Mouse (Mus musculus): ENCODE measurements at regions not wholly inside any gene's neighbourhood (a gene's known extent, or its start where the extent isn't known, plus 50 kb on each side); places are given as distances from the start of the nearest gene placed in this dataset.
A peak's percentile ranks its signal among the peaks of the same experiment; 100 is the strongest.

DNA sequence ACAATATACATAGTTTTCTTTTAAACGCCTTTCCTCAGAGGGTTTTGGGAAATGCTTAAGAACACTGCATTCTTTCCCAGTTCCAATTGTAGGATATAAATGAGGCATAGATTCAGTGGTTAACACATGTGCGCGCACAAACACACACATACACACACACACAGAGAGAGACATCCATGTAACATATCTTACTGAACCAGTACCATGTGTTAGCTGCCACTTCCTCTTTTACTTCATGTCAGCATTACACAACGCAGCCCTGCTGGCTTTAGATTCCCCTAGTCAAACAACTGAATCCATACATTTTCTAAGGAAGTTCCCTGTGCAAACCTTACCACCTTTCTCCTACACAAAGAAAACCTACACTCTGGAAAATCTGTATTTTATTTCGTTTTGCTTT lies 189.1 kb upstream of the Atp2b1 start:
- no peak for DNase-seq

DNA sequence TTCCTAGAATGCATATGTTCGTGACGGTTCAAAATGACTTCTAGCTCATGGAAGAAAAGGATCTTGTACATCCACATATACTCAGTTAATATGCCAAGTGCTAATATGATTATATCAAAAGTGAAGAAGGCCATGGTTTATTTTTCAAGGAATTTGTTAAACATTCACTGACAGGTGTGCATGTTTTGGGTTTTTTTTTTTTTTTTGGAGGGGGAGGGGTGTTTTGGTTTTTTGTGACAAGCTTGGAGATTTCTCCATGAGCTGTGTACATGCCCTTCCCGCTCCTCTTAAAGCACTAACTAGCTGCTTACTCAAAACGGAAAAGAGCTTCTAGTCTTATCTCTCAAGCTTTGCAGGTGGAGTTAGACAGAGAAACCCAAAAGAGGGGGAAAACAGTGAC lies 187.1 kb upstream of the Atp2b1 start:
- DNase-seq: no peak

DNA sequence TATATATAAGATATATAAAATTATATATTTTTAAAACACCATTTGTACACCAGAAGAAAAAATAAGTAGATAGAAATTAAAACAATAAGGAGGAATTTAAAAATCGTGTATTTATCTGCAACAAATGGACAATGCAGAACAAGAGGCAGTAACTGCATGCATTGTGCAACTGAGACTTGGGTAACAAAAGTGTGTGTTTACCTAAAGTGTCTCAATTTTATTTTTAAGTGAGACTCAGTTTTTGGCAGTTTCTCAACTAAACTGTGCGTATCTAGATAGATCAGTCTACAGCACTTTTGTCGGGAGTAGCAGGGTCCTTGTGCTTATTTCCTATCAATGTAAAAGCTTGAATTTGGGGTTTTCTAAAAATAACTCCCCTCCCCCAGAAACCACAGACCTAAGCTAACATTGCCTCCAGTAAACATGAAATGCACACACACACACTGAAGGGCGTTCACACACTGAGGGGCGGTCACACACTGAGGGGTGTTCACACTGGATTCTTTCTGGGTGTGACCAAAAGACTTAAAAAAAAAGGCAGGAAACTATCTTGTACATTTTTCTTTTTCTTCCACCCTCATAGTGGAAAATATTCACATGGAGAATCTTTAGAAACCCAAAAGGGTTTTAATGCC lies 185.7 kb upstream of the Atp2b1 start:
- no peak for DNase-seq

DNA sequence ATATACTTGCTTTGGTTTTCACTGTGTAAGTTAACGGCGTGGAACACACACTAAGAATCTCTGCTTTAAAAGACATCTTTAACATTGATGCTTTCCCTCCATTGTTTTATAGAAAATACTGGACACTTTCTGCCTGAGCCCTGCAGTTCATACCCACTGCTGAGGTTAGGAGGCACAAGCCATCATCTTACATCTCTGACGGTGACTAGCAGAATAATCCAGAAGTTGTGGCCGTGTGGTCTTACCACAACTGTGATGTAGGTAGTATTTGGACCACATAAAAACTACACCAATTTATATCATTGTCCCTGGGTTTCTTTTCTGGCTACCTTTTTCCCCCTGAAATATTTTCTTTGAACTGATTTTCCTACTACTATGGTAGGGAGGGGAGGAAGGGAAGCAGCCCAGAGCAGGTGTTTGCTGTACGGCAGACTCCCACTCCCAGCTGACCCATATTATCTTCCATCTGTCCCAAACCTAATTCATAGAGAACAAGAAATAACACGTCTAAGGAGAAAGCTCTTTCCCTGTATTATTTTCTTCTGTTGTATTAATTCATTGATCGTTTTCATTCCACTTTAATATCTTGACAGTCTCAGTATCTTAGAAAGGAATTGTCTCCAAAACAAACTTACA lies 180.1 kb upstream of the Atp2b1 start:
- DNase-seq: no peak

DNA sequence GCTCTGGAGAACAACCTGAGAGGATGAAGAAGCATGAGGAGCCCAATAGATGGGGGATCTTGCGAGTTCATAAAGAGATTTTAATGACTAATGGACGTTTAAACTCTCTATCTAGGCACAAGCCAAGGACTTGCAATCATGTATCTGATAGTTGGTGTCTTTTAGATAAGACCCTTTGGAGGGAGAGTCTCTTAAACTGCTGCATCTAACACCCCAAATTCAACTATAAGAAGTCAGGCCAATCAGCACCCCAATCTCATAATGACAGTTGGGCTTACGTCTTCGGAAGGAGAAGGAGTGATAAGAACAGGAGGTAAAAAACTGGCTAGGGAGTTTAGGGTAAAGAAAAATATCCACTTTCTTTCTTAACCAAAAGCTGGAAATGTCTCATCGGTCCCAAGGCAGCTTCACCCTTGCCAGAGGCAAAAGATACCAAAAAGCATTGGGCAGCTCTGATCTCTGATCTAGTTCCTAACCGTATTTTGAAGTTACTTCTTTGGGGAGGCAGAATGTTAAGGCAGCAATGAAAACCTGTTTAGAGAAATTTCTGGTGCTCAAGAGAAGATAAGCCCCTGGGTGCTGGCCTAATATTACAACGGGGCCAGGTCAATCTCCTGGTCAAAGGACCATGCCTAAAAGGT lies 173.6 kb upstream of the Atp2b1 start:
- DNase-seq: no peak

DNA sequence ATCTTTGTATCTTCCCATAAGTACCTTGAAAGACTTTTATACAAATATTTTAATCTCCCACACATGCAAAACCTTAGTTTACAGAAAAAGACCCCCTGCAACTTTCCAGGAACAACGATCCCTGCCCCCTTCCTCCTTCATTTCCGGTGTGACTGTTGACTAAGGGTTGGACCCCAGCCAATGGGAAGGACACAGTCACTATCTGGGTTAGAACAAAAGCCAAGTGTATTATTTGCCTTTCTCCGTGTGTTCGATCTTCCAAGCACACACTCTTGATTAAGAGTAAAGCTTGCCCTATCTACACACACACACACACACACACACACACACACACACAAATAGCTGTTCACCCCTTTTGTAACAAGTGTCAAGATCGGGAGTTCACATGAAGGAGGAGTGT lies 172.8 kb upstream of the Atp2b1 start:
- no peak for DNase-seq

DNA sequence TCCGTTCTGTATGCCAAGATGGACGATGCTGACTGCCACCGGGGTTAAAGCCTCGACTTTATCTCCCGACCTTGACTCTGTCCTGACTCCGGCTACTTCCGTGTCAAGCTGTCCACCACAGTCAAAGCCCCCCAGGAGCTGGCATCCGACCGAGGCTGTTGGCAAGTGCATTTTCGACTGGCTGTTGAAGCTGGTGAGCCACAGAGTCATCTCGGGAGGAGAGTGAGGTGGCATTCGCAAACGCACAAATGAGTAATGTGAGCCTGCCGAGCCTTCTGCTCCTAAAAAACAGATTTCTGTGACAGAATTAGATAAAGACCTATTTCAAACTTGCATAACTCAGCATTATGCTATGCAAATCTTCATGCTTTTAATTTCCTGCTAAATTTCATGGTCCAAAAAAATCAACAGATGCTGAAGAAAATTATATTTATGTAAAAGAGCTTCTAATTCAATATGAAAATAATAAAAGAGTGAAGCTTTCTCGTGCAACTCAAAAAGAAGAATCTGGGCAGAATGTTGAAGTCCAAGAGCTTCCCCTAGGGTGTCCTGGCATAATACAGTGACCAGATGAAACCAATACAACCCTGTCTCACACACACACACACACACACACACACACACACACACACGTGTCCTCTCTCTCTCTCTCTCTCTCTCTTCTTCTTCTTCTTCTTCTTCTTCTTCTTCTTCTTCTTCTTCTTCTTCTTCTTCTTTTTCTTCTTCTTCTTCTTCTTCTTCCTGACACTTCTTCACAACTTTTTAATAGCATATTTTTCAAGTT lies 171.2 kb upstream of the Atp2b1 start:
- DNase-seq: no peak

DNA sequence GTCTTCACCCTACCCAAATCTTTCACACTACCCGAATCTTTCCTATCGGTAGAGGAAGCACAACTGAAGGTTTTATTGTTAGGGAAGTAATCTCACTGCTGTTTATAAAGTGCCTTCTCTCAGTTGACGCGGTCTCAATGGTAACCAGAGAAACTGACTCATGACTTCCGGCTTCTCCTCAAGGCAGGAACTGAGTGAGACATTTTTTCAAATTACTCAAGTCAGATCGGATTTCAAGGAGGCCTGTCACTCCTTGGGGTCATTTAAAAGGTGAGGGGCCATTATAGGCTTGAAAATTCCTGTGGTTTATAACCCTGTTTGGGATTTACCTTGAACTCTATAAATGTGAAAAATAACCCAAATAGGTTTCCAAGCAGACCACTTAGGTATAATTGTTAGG lies 170.0 kb upstream of the Atp2b1 start:
- DNase-seq: peak in 1 of 2 experiments; percentile 34

DNA sequence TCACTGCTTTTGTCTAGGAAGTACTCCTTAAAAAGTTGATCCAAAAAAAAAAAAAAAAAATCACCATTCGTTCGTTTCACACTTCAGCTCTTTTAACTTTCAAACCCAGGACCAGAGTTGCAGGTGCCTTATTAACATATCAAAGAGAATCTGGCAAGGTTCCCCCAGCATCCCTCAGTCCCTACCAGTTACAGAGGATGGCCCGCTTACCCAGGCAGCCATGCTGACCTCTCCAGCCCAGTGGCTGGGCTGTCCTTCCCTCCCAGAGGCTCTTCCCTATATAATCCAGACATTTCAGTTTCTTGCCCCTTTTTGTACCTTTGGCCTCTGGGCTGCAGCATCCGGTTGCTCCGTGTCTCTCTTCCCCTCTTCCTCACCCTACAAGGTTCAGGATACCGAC lies 169.5 kb upstream of the Atp2b1 start:
- no peak for DNase-seq

DNA sequence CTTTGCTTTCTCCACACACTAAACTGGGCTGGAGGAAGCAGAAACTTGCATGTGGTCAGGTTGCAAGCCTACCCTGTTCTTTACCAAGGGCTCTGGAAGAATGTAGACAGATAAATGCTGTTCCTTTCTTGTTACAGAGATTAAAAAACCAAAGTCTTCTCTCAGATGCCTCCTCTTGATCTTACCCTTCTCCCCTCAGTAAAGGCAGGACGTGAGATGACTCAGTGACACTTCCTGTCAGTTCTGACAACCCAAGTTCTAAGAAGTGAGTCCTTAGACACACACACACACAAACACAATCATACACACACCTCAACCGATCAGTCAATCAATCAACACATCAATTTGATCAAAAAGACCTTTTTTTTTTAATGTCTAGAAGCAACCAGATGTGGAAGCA lies 168.8 kb upstream of the Atp2b1 start:
- DNase-seq: no peak

DNA sequence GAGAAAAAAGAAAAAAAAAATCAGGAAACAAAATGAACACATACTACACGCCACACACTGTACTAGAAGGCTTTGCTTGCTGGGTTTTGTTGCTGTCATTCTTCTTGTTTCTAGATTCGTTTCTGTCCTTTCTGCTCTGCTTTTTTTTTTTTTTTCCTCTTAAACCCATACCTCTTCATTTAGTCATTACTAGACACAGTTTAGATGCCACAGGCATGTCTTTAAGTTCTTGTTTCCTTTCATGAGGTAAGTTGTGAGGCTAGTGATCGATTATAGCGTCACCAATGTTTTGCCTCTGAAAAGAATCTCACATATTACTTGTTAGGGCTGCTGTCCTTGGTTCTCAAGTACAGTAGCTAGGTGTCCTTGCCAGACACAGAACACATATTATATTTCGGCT lies 168.3 kb upstream of the Atp2b1 start:
- no peak for DNase-seq

DNA sequence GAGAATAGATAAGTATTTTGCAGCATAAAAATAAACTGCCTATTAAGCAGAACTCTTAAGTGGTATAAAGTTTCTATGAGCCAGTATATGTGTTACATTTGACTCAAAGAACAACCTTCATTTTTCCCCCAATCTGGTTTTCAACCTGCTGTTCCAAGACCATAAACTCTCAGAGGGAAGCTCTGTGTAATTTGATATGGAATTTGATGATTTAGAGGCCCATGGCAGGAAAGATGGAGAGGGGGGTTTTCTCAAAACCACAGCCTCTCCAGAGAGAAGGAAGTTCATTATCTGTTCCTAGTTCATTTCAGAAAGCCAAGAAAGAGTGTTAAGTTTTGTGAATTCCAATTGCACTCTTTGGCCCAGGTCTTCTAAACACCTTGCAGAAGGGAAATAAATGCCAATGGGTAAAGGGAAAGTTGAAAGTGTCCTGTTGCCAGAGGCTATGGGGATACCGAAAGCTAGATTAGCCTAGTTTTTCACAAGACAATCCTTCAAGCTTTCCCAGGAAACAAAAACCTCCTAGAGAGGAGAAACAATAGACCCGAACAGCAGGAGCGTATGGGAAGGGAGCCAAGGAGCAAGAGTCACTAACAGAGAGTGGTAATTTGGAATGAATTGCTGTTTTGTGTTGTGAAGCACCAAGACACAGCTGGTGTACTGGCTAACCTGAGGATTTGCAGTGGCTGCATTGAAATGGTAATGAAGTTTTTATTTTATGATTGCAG lies 165.2 kb upstream of the Atp2b1 start:
- peak in 1 of 2 experiments; percentile 10 for DNase-seq

DNA sequence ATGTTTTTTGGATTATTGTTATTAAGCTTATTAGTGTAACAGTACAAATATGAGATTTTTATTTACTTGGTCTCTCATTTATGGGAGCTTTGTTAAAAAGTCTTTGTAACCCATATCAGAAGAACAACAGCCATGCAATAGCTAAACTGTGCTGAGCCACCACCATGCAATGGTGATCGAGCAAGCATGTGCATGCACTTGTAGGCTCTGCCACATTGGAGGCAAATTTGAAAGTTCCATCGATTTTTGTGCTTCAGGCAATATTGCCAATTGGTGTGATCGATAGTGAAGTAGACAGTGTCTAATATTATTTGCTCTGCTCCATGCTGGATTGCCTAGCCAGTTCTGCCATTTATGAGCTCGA lies 164.6 kb upstream of the Atp2b1 start:
- DNase-seq: no peak

DNA sequence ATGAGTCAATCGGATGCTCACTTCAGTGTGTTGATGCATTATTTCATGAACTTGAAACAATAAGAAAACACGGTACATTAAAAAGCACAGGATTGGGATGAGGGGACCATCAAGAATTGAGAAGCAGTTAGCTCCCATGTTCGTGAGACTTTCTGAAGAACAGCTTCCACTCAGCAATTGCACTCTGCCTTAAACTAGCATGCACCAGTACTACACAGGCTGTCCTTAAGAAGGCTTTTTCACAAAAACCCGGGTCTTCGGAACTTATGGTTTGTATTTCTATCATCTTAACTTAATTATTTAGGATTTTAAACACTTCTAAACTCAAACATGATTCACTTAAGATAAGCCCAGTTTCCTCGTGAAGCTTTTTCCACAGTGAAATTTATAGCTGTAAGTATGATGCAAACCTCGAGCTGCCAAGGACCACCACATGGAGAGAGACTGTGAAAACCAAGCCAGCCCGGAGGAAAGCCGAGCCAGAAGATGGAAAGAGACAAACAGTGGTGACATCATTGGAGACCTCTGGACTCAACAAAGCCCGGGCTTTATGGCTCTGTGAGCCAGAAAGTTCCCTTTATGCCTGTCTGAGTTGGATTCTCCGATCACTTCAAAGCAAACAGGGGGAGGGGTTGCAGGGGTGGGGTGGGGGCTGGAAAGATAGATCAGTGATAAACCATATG lies 162.7 kb upstream of the Atp2b1 start:
- DNase-seq: peak; percentile 46 to 70

DNA sequence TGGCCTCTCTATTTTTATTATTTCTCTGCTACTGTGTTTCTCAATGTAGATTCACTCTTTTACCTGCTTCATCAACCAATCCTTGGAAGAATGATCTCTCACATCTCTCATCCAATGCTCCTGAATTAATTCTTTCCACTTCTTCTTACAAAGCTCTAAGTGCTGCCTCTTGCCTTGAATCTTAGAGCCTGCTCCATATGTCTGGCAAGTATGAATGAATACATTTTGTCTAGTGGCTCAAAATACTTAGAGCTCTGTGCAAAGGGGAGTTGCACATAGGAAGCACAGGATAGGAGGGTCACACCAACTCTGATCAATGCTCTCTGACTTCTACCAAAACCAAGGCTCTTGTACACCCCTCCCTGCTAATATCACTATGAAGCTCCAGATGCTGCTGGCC lies 153.1 kb upstream of the Atp2b1 start:
- DNase-seq: no peak

DNA sequence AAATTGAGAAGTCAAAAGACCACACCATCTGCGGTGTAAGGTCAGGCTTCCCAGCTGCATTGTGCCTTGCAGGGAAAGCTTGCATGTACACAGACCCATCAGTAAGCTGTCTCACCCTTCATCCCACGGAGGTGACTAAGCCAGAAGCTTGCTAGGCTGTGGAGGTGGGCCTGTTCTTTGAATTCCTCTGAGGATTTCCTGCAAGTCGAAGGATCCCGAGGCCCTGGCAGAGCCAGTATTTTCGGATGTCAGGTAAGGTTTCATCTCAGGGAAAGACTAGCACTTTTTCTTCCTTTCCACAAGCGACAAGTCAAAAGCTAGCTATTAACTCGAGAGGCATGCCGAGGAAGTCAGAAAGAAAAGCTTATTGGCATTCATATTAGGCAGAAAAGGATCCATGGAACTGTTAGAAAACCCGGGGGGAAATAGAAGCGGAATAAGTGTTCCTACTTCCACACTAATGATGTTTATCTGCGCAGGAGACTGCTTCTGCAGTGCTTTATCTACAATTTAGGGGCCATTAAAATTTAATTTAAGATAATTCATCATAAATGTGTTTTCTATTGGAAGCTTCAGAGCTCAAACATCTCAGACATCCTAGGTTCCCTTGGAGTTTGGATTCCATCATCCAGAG lies 148.3 kb upstream of the Atp2b1 start:
- DNase-seq: no peak

DNA sequence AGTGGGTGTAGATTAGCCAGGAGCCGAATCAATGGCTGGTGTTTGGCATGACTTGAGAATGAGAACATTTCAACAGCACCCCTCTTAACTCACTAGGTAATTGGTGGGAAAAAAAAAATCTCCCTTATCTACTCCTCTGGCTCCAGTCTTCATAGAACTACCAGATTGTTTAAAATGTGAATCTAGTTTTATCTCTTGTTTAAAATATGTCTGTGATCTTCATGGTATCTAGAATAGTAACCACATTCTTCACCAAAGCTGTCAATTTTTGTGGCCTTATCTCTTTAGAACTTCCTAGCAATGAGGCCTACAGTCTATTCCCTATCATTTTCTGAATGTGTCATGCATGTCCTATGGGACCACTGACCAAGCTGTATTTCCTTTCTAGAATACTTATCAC lies 134.4 kb upstream of the Atp2b1 start:
- DNase-seq: no peak

DNA sequence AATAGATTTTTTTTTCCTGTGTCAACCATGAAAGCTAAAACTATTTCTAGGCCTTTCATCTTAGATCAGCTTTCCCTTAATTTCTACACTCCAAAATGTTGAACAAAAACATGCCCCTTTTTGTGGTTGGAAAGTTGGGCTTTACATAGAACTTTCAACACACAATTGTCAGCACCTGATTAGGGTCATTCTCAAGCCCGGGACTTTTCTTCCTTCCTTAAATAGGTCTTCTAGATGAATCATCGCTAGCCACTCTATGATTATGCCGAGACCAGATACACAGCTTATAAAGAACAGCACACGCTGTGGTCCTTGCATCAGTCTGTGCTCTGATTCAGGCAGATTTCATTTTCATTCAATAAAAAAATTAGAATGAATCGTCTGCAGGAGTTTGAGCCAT lies 133.3 kb upstream of the Atp2b1 start:
- no peak for DNase-seq

DNA sequence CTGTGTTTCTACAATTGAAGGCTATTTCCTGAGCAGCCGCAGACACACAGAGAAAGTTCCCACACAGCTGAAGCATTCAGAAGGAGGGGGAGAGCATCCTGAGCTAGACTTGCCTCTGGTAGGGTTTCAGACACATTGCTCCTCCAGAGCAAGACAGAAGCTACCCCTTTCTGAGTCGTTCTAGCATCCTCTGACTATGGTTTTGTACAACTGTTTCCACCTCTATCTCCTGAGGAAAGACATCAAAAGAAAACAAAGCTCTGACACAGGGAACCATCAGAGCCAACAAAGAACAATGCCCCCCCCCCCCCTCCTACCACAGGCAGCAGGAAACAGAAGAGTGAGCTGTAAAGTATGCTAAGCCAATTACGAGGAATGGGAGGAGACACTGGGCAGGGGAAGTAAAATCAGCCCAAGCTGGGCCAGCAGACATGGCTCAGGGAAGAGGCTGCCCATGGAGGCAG lies 132.3 kb upstream of the Atp2b1 start:
- peak; percentile 23 to 34 for DNase-seq

DNA sequence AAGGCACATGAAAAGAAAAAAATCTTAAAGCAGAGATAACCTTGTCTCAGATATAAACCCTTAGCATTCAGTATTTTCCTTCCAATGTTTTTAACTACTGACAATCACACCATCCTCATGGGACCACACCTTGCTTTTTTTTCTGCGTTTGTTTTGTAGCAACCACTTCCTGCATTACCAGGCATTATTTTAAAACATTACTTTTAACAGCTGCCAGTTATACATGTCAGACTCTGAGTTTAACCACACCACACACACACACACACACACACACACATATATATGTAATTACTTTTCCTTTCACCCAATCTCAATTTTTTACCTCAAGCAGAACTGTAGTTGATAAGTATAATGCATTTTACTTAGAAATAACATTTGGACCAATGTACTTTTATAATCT lies 128.8 kb upstream of the Atp2b1 start:
- no peak for DNase-seq

DNA sequence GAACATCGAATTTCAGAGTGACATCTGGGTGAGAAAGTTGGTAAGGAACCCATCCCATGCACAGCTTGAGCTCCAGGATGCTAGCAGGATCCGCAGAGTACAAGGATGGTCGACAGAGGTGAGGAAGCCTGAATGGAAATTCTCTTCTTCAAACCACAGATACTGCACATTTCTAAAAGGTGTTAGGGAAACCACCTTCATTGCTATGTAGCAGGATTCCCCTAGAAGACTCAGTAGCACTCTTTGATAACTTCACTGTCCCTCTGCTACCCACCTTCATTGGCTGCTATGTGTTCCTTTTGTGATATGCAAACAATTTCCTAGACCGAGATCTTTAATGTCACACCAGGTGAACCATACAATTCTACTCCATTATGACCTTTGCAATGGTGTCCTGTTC lies 128.1 kb upstream of the Atp2b1 start:
- no peak for DNase-seq

DNA sequence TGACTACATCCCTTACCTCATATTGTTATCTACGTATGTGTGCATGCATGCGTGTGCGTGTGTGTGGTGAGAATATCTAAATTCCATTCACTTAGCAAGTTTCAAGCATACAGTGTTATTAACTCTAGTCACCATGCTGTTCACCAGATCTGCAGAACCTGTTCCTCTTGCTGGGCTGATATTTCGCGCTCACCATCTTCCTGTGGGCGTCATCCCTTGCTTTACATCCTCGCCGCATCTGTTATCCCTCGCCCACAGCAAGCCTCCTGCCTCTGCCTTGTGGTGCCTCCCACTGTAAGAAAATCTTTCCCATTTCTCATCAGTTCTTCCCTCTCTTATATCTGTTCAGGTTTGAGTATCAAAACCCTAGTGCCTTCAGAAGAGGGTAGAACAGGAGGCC lies 124.4 kb upstream of the Atp2b1 start:
- DNase-seq: no peak
